Mouse (Mus musculus) lung, embryonic 14.5 days (tissue): ENCODE data around the gene Donson. TPM values are rescaled to one million over a fixed set of nuclear protein-coding genes. Genes with fewer than 3 reads are reported as not detected.
A peak's percentile ranks its signal among the peaks of the same experiment; 100 is the strongest.

ENCODE experiments used
- ATAC-seq: fragments of 200-750 bp; cut with Nextera tagmentation; 2 replicates; pipeline ENCODE4 v1.8.0; 2017; ENCODE audit warnings: mild to moderate bottlenecking, moderate TSS enrichment, moderate library complexity; ENCODE audit not compliant: insufficient read depth
- DNase-seq: peaks from one replicate; pipeline ENCODE4 v3.0.0-alpha.2; 2015
- H3K27ac ChIP-seq: fragments of 300-500 bp; sonication (generic); 2 replicates; pipeline ENCODE4 v1.5.1; 2014; ENCODE audit warnings: low read depth, mild to moderate bottlenecking, moderate library complexity
- H3K27me3 ChIP-seq: fragments of 300-500 bp; sonication (generic); 2 replicates; pipeline ENCODE4 v1.6.1; 2014; ENCODE audit warnings: low read length, control low read depth; ENCODE audit not compliant: insufficient read depth
- H3K36me3 ChIP-seq: fragments of 300-500 bp; sonication (generic); 2 replicates; pipeline ENCODE4 v1.6.1; 2014; ENCODE audit warnings: control low read depth; ENCODE audit not compliant: insufficient read depth
- H3K4me1 ChIP-seq: fragments of 300-500 bp; sonication (generic); 2 replicates; pipeline ENCODE4 v1.6.1; 2014; ENCODE audit warnings: antibody characterized with exemption, control low read depth; ENCODE audit not compliant: insufficient read depth
- H3K4me2 ChIP-seq: fragments of 300-500 bp; sonication (generic); 2 replicates; pipeline ENCODE4 v1.6.1; 2014; ENCODE audit warnings: mild to moderate bottlenecking
- H3K4me3 ChIP-seq: fragments of 300-500 bp; sonication (generic); 2 replicates; pipeline ENCODE4 v1.5.1; 2014; ENCODE audit warnings: low read depth, low read length
- H3K9ac ChIP-seq: fragments of 300-500 bp; sonication (generic); 2 replicates; pipeline ENCODE4 v1.6.1; 2014
- H3K9me3 ChIP-seq: fragments of 300-500 bp; sonication (generic); 2 replicates; pipeline ENCODE4 v1.6.1; 2016; ENCODE audit warnings: low read depth, low read length, control low read depth
- CTCF ChIP-seq: IDR thresholded peaks from 2 replicates; pipeline ENCODE4 v1.5.1; 2016; ENCODE audit warnings: antibody characterized with exemption, low read depth
- WGBS: fragments of 180-500 bp; shearing (Covaris S2); extraction: QIAGEN DNeasy Blood & Tissue Kit; methylation state at CpG from one replicate; pipeline ENCODE4 v1.1.7; 2014; 5-methylcytosine and 5-hydroxymethylcytosine counted together
- polyA plus RNA-seq: library from polyadenylated mRNA; unstranded; fragments of >200 nt; fragmentation: Nextera tagmentation; extraction: Ambion mirVana; gene quantifications from 2 replicates; pipeline ENCODE4 v1.2.1, GENCODE M21; 2014

The Donson gene
- polyA plus RNA-seq, 1 experiment from 2014 or later, result 34.4 TPM

DNA sequence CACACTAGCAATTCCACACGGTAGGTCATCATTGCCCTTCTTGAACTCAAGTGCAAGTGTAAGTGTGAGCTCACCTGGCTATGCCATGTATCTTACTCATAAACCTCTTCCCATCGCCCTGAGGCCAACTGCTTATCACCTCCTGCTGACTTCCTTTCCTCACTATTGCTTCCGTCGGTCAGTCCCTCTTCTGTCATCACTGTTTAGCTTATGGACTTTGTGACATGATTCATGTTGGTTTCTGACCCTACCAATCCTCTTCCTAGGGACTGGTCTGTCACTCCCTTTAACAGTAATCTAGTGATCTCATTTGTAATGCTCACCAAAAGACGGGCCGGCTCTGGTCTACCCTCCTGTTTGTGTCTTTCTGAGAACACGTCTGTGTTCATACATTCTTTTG, 21.7 kb upstream of the Donson start:
- TF ChIP-seq CTCF, result no peak
- Histone ChIP-seq H3K4me2 (no peak overlapping the region), H3K9ac (no peak overlapping the region), H3K36me3 (peaks cover 53% of the 10 kb centered on the region), H3K4me1 (no peaks in the 10 kb centered on the region), H3K27me3 (no peaks in the 10 kb centered on the region), H3K9me3 (no peaks in the 10 kb centered on the region), H3K27ac (no peak overlapping the region), H3K4me3 (no peak overlapping the region)
- 64% methylated on average over 7 of the region's 7 CpGs for WGBS
- DNase-seq (no peak), ATAC-seq (no peak)

DNA sequence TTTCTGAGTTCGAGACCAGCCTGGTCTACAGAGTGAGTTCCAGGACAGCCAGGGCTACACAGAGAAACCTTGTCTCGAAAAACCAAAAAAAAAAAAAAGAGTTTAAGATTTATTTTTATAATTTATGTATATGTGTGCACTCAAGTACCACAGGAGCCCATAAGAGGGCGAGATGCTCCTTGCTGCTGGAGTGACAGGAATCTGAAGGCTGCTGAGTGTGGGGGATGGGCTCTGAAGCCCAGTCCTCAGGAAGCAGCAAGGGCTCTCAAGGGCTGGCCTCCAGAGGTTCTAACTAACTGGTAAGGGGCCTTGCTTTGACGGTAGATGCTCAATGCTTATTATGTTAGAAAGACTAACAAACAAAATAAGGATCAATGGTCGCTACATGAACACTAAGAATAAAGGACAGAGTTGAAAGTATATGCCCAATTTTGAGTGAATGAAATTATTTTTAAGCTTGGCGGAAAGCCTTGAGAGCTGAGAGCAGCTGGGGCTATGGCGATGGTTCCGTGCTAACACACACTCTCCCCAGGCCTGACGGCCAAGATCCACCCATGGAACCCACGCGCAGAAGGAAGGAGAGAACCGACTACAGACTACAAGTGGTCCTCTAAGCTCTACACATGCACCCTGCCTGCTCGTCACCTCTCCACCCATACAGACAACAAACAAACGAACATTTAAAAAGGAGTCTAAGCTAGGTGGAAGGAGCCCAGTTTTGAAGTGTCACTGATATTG, 16.2 kb upstream of the Donson start:
- Histone ChIP-seq H3K9me3 (no peaks in the 10 kb centered on the region), H3K36me3 (peaks cover 40% of the 10 kb centered on the region), H3K27me3 (no peaks in the 10 kb centered on the region), H3K4me1 (no peaks in the 10 kb centered on the region), H3K9ac (no peak overlapping the region), H3K4me2 (no peak overlapping the region), H3K4me3 (no peak overlapping the region), H3K27ac (no peak overlapping the region)
- ATAC-seq, result no peak
- DNase-seq, result peak; percentile 26
- TF ChIP-seq CTCF, result peak; percentile 20
- 85% methylated on average over 14 of the region's 14 CpGs for WGBS

DNA sequence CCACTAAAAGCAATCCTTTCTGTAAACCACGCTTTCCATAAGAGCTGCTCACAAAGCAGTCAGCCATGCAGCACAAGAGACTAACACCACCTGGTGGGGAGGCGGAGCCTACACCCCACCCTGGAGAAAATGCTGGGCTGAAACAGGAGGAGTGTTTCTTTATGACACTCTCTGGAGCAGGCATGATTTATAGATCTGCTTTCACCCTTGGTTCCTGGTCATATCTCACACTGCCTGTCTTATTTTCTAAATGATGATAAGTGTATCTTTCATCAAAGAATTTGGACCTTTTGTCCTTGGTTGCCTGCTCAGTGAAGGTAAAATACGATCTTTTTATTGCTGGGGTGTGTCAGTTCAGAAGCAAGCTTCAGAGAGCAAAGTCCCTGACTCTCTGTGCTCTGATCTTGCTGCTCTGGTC, 14.2 kb upstream of the Donson start:
- no peak overlapping the region for H3K4me2 ChIP-seq
- H3K4me1 ChIP-seq, result no peaks in the 10 kb centered on the region
- H3K27ac ChIP-seq, result no peak overlapping the region
- H3K36me3 ChIP-seq, result peaks cover 45% of the 10 kb centered on the region
- H3K4me3 ChIP-seq, result no peak overlapping the region
- no peak for DNase-seq
- 56% methylated on average over 3 of the region's 3 CpGs for WGBS
- TF ChIP-seq CTCF, result no peak
- ATAC-seq, result 0 out of 2 replicates have a peak, but pooled peaks have one; percentile 21
- no peak overlapping the region for H3K9ac ChIP-seq
- H3K27me3 ChIP-seq, result no peaks in the 10 kb centered on the region
- H3K9me3 ChIP-seq, result no peaks in the 10 kb centered on the region

DNA sequence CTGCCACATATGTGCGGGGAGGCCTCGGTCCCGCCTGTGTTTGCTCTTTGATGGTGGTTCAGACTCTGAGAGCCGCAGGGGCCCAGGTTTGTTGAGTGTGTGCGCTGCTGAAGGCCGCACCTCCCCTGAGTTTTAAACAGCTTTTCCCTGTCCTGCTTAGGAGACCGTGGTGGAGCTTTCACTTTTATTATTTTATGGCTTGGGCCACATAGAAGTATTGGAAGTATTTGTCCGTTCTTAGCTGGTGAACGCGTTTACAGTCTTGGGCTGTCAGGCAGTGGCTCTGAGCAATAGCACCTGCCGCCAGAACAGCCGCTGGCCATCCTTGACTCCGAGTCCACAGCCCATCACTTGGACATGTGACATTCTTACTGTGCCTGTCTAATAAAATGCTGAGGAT, 13.3 kb upstream of the Donson start:
- WGBS, result 40% methylated on average over 13 of the region's 13 CpGs
- Histone ChIP-seq H3K27ac (peak overlapping the region; percentile 49; the same call in 1 of the 2 replicates), H3K9ac (no peak overlapping the region), H3K9me3 (no peaks in the 10 kb centered on the region), H3K4me2 (no peak overlapping the region), H3K4me1 (no peaks in the 10 kb centered on the region), H3K4me3 (no peak overlapping the region), H3K27me3 (no peaks in the 10 kb centered on the region), H3K36me3 (peaks cover 46% of the 10 kb centered on the region)
- no peak for TF ChIP-seq CTCF
- ATAC-seq, result peak; percentile 77
- DNase-seq, result peak; percentile 68

DNA sequence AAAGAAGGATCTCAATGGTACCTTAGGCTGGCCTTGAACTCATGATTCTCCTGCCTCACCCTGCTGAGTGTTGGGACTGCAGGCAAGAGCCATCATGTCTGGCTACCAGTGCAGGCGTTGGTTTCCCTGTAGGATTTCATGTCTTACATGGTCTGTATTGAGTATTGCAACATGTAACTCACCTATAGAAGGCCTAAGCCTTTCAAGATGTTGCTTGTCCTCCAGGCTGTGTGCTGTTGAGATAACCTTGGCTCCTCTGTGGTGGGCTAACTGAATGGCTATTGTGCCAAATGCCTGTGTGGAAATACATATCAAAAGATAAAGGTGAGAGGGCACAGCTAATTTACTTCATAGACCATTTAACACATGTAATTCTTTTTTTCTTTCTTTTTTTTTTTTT, 10.4 kb upstream of the Donson start:
- DNase-seq, result no peak
- ATAC-seq, result no peak
- WGBS, result 92% methylated on average over 1 of the region's 1 CpGs
- no peaks in the 10 kb centered on the region for H3K9me3 ChIP-seq
- no peak for TF ChIP-seq CTCF
- no peaks in the 10 kb centered on the region for H3K4me1 ChIP-seq
- no peaks in the 10 kb centered on the region for H3K27me3 ChIP-seq
- no peak overlapping the region for H3K9ac ChIP-seq
- H3K36me3 ChIP-seq, result peaks cover 36% of the 10 kb centered on the region
- no peak overlapping the region for H3K4me2 ChIP-seq
- H3K4me3 ChIP-seq, result no peak overlapping the region
- H3K27ac ChIP-seq, result no peak overlapping the region

DNA sequence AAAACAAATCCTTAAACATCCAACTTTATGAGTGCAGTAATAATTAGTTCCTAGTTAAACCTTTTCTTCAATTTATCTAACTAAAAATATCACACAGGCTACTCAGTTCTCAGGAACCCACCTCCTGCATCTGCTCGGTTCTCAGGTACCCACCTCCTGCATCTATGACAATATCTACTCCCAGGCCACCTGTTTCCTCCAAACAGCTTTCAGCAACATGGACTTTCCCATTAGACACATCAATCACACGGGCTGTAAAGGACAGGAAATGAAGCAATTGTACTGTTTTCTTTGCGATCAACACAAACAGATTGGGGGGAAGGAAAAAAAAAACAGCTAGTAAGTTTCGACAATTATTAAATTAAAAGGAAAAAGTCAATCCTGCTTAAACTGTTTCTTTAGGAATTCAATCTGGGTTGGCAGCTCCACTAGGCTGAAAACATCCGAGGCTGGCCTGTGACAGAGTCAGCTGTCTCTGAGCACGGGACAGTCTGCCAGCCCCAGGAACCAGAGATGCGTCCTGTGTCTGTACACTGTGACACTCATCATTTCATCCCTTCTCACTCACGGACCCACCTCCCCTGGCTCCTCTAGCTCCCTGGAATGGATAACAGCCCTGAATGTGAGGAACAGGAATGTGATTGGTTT, 6.7 kb upstream of the Donson start:
- Histone ChIP-seq H3K27ac (no peak overlapping the region), H3K36me3 (peaks cover 30% of the 10 kb centered on the region), H3K9ac (no peak overlapping the region), H3K4me2 (no peak overlapping the region), H3K9me3 (no peaks in the 10 kb centered on the region), H3K27me3 (no peaks in the 10 kb centered on the region), H3K4me3 (no peak overlapping the region), H3K4me1 (no peaks in the 10 kb centered on the region)
- TF ChIP-seq CTCF, result no peak
- DNase-seq (peak; percentile 33), ATAC-seq (no peak; the same call in 1 of the 2 replicates)
- WGBS, result 51% methylated on average over 8 of the region's 8 CpGs

DNA sequence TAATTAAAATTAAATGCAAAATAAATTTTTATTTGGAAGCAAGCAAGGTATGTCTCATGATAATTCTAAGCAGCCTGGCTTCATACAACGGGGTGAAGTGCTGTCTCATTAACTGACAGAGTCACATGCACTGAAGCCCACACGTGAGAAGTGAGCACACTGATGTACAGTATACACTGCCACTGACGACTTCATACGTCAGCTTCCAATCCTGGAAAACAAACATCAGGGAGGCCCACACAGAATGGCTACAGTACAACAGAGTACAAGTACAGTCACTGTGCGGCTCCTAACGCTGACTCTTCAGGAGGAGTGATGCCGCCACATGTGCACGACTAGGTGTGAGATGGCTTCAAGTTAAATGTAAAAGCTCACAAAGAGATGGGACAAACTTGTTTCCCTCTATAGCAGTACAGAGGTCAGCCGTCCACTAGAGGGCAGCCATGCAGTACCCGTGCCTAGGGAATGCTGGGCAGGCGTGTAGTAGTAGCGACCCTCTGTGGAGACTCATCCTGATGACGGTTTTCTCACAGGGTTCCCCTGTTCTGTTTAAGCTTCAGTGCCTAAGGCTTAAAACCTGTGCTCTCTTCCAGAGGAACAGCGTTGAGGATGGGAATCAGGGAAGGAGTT, 6.0 kb upstream of the Donson start:
- 23% methylated on average over 14 of the region's 14 CpGs for WGBS
- peak; percentile 93 for DNase-seq
- Histone ChIP-seq H3K4me2 (no peak overlapping the region), H3K4me1 (no peaks in the 10 kb centered on the region), H3K9ac (no peak overlapping the region), H3K27ac (no peak overlapping the region), H3K27me3 (no peaks in the 10 kb centered on the region), H3K36me3 (peaks cover 27% of the 10 kb centered on the region), H3K4me3 (no peak overlapping the region), H3K9me3 (no peaks in the 10 kb centered on the region)
- ATAC-seq, result peak; percentile 91
- peak; percentile 93 for TF ChIP-seq CTCF
